Mouse (Mus musculus): ENCODE data around the gene Dgkz. TPM values are rescaled to one million over a fixed set of nuclear protein-coding genes. Genes with fewer than 3 reads are reported as not detected.

Gene Dgkz
- polyA plus RNA-seq, 1 experiment from 2014 or later, result 26.0 TPM

DNA sequence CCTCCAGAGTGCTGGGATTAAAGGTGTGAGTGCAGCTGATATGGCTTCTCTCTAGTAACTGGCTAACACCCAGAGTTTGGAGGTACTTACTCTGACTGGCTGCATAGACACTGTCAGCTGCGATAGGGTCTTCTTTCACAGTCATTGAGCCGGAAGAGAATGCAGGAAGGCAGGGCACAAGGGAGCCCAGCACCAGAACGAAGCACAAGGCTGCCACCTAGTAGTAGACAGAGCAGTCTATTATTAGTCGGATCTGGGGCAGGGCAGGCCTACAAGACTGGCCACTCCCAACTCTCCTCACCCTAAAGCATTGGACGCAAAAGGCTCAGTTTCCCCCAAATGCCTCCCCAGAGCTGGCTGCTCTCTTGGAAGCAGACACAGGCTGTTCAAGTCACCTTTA is 10.4 kb upstream of the Dgkz start:
- 2% methylated on average over 5 of the region's 5 CpGs for WGBS
- no peak overlapping the region for H3K4me2 ChIP-seq
- no peak overlapping the region for H3K4me3 ChIP-seq
- H3K4me1 ChIP-seq (replicated peaks), result peaks cover 17% of the 10 kb centered on the region
- no peak overlapping the region for H3K27ac ChIP-seq
- H3K27me3 ChIP-seq, result peaks cover 14% of the 10 kb centered on the region; the same call in 1 of the 2 replicates
- no peaks in the 10 kb centered on the region for H3K36me3 ChIP-seq
- no peak for ATAC-seq (ENCODE audit: low FRiP score)
- no peaks in the 10 kb centered on the region for H3K9me3 ChIP-seq
- H3K9ac ChIP-seq, result no peak overlapping the region

DNA sequence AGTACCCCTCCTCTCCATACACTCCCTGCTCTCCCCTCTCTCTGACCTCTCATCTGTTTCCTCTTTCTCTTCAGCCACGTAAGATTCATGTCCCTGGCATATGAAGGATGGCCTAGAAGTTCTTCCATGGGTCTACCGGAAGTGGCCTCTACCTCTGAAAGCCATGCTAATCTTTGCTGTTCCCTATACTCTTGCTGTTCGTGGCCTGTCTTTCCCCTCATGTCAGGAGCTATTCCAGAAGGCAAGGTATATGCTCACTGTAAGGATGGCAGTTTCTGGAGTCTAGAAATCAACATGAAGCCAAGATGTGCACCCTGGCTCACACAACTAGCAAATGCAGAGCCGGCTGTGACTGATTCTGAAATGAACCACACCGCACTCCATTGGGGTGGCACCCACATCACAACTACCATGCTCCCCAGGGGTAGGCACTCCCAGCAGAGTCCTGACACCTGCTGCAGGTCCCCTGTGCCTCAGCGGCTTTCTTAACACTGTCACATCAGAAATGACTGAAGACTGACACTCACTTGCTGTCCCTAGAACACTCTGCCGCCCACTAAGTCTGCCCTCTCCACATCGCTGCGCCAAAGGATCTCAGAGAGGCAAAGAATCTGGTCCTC is 9.4 kb upstream of the Dgkz start:
- Histone ChIP-seq H3K27me3 (peaks cover 14% of the 10 kb centered on the region; the same call in 1 of the 2 replicates), H3K4me3 (no peak overlapping the region), H3K9ac (no peak overlapping the region), H3K27ac (peak overlapping the region; percentile 42; the same call in 1 of the 2 replicates), H3K4me2 (peak overlapping the region; percentile 50), H3K4me1 (replicated peaks) (peaks cover 22% of the 10 kb centered on the region), H3K36me3 (no peaks in the 10 kb centered on the region), H3K9me3 (no peaks in the 10 kb centered on the region)
- WGBS, result 30% methylated on average over 9 of the region's 9 CpGs
- ATAC-seq (ENCODE audit: low FRiP score), result no peak

DNA sequence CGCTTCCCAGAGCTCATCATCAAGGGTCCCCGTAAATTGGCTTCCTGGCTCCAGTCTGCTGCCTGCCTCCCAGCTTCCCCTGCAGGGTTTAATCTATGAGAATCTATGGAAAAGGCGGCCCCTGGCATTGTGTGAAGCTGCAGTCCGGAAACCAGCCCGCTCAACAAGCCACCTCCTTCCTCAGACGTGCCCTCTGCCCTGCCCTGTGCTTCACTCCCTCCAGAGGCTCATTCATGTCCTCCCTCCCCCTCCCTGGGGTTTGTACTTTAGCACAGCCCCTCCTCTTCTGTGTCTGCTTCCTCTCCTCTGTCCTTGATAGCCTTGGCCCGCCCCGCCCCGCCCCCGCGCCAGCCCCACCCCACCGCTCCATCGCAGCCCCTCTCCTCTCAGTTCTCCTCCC is 8.8 kb upstream of the Dgkz start:
- ATAC-seq (ENCODE audit: low FRiP score), result peak; percentile 50
- Histone ChIP-seq H3K27ac (peak overlapping the region; percentile 42), H3K36me3 (no peaks in the 10 kb centered on the region), H3K4me2 (peak overlapping the region; percentile 50), H3K27me3 (peaks cover 14% of the 10 kb centered on the region; the same call in 1 of the 2 replicates), H3K4me1 (replicated peaks) (peaks cover 23% of the 10 kb centered on the region), H3K4me3 (peak overlapping the region; percentile 16), H3K9ac (peak overlapping the region; percentile 58; the same call in 1 of the 2 replicates), H3K9me3 (no peaks in the 10 kb centered on the region)
- WGBS, result under 1% methylated on average over 11 of the region's 13 CpGs

DNA sequence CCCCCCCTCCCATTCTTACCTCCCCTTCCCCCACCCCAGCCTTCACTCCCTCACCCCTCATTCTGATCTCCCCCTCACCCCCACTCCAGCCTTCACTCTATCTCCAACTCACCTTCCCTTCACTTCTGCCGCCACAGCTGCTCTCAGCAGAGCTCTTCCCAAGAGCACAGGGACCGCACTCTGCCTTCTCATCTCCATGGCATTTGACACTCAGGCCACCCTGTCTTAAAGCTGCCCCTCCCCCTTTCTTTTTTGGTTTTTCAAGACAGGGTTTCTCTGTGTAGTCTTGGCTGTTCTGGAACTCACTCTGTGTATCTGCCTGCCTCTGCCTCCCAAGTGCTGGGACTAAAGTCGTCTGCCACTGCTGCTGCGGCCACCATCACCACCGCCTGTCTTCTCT is 5.2 kb upstream of the Dgkz start:
- Histone ChIP-seq H3K9me3 (no peaks in the 10 kb centered on the region), H3K4me3 (no peak overlapping the region), H3K9ac (no peak overlapping the region), H3K36me3 (no peaks in the 10 kb centered on the region), H3K4me2 (no peak overlapping the region), H3K4me1 (replicated peaks) (peaks cover 41% of the 10 kb centered on the region), H3K27me3 (peaks cover 30% of the 10 kb centered on the region), H3K27ac (no peak overlapping the region)
- ATAC-seq (ENCODE audit: low FRiP score), result no peak
- 32% methylated on average over 5 of the region's 5 CpGs for WGBS

DNA sequence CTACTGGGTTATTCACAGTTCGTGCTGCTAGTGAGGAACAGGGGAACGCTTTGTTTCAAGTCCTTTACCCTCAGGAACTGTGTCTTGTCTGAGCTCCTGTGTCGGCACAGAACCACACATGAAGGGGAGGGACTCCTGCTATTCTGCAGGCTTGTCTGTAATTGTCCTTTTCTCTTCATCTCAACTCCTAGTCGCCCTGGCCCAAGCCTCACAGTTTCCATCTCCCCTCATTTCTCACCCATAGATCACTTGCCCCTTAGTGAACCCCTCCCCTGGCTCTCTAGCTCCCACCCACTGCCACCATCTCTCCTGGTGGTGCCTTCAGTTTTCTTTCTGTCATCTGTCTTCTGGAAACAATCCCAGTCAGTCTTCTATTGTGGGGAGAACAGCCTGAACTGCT is 4.6 kb upstream of the Dgkz start:
- ATAC-seq (ENCODE audit: low FRiP score), result no peak
- Histone ChIP-seq H3K27ac (no peak overlapping the region), H3K4me3 (no peak overlapping the region), H3K4me2 (no peak overlapping the region), H3K27me3 (peaks cover 35% of the 10 kb centered on the region), H3K4me1 (replicated peaks) (peaks cover 44% of the 10 kb centered on the region), H3K36me3 (no peaks in the 10 kb centered on the region), H3K9me3 (no peaks in the 10 kb centered on the region), H3K9ac (no peak overlapping the region)
- 3% methylated on average over 4 of the region's 4 CpGs for WGBS

DNA sequence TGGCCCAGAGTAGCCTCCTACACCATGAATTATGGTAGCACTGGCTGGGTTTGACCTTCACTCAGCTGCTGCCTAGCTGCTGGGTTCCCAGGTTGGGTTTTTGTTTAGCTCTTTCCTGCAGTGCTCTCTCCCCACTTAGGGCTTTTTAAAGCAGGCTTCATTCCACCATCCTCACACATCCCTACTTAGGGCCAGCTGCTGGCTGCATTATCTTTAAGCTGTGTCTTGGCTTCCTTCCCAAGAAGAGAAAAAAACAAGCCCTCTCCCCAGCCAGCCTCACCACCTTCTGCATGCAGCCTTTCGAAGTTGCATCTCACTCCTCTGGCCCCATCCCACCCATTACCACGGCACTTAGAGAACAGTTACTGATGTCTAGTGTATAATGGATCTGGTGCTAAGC is 2.9 kb upstream of the Dgkz start:
- peak; percentile 12; the same call in 1 of the 2 replicates for ATAC-seq (ENCODE audit: low FRiP score)

DNA sequence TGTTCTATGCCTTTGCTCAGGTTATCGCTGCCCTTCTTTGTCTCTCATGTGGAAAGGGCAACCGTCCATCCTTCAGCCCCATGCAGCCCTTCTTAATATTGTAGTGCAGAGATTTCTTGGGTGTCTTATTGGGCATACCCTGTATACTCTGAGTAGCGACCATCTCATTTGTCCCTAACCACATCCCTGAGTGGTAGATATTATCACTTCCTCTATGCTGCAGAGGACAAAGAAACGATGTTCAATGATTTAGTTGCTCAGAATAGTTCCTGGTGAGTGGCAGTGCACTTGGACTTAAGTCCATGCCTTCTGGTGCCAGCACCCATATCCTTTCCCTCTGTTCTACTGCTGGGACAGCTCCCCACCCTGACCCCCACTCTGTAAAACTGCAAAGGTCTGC is 2.3 kb upstream of the Dgkz start:
- H3K27me3 ChIP-seq, result peaks cover 56% of the 10 kb centered on the region
- peak overlapping the region; percentile 40; the same call in 1 of the 2 replicates for H3K27ac ChIP-seq

More for the DNA sequence above, 2.9 kb upstream of the Dgkz start:
- peaks cover 38% of the 10 kb centered on the region for H3K4me1 ChIP-seq (replicated peaks)
- peaks cover 50% of the 10 kb centered on the region for H3K27me3 ChIP-seq
- H3K9me3 ChIP-seq, result no peaks in the 10 kb centered on the region
- no peaks in the 10 kb centered on the region for H3K36me3 ChIP-seq
- no peak overlapping the region for H3K9ac ChIP-seq
- 31% methylated on average over 2 of the region's 2 CpGs for WGBS
- no peak overlapping the region for H3K4me3 ChIP-seq
- no peak overlapping the region for H3K4me2 ChIP-seq
- peak overlapping the region; percentile 40; the same call in 1 of the 2 replicates for H3K27ac ChIP-seq

DNA sequence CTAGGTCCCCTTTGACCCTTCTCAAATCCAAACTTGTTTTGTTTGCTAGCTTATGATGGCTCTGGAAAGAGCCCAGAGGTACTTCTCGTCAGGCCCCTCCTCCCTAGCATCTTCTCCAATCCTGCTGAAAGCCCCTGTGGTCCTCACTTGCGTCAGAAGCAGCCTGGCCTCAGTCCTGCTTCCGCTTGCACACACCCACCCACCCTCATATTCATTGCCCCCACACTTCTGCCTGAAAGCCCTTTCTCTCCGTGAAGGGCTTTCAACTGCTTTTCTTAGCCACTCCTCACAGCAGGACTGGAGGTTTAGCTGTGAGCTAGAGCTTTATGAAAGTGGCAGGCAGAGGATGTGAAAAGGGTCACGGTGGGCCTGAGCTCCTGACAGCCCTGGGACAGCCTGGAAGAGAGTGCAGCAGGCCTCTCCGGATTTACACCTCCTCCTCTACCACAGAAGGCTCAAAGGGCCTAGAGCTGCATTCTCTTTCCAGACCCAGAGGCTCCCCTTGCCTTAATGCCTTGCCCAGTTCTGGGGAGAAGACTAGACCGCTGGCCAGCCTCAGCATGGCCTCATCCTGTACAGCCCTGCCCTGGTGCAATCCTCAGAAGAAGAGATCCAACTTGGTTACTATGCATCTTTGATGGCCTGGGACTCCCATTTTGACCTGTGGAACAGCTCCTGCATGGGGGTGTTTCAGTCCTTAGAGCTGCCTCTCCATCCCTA is 2.1 kb downstream of the Dgkz start:
- Histone ChIP-seq H3K27me3 (peaks cover 77% of the 10 kb centered on the region), H3K4me1 (replicated peaks) (peaks cover 45% of the 10 kb centered on the region), H3K9ac (no peak overlapping the region), H3K27ac (no peak overlapping the region), H3K4me3 (no peak overlapping the region), H3K36me3 (no peaks in the 10 kb centered on the region), H3K4me2 (no peak overlapping the region), H3K9me3 (no peaks in the 10 kb centered on the region)
- no peak for ATAC-seq (ENCODE audit: low FRiP score)
- WGBS, result 24% methylated on average over 7 of the region's 7 CpGs

More for the DNA sequence above, 2.3 kb upstream of the Dgkz start:
- no peaks in the 10 kb centered on the region for H3K9me3 ChIP-seq
- H3K9ac ChIP-seq, result no peak overlapping the region
- peaks cover 38% of the 10 kb centered on the region for H3K4me1 ChIP-seq (replicated peaks)
- ATAC-seq (ENCODE audit: low FRiP score), result no peak
- no peaks in the 10 kb centered on the region for H3K36me3 ChIP-seq
- no peak overlapping the region for H3K4me2 ChIP-seq
- H3K4me3 ChIP-seq, result no peak overlapping the region
- 87% methylated on average over 4 of the region's 4 CpGs for WGBS

DNA sequence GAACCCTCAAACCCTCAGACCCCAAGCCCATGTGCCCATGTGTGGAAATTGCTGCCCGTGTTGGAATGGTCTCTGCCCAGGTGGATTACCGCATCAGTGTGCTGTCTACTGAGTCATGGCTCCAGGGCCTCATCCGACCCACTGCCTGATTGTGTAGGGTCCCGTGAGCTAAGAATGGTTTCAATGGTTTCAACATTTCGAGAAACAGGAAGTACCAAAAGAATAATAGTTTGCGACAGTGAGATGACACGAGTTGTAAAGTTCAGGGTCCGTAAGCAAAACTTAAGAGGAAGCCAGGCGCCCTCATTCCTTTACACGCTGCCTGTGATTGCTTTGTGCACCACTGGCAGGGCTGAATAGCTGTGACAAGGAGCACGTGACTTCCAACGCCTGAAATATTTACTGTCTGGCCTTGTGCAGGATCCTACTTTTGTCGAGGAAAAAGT is 3.5 kb downstream of the Dgkz start:
- Histone ChIP-seq H3K4me3 (no peak overlapping the region), H3K36me3 (no peaks in the 10 kb centered on the region), H3K4me1 (replicated peaks) (peaks cover 37% of the 10 kb centered on the region), H3K27ac (peak overlapping the region; percentile 77; the same call in 1 of the 2 replicates), H3K9ac (no peak overlapping the region), H3K27me3 (peaks cover 69% of the 10 kb centered on the region), H3K9me3 (no peaks in the 10 kb centered on the region), H3K4me2 (no peak overlapping the region)
- WGBS, result 31% methylated on average over 13 of the region's 13 CpGs
- ATAC-seq (ENCODE audit: low FRiP score), result no peak

DNA sequence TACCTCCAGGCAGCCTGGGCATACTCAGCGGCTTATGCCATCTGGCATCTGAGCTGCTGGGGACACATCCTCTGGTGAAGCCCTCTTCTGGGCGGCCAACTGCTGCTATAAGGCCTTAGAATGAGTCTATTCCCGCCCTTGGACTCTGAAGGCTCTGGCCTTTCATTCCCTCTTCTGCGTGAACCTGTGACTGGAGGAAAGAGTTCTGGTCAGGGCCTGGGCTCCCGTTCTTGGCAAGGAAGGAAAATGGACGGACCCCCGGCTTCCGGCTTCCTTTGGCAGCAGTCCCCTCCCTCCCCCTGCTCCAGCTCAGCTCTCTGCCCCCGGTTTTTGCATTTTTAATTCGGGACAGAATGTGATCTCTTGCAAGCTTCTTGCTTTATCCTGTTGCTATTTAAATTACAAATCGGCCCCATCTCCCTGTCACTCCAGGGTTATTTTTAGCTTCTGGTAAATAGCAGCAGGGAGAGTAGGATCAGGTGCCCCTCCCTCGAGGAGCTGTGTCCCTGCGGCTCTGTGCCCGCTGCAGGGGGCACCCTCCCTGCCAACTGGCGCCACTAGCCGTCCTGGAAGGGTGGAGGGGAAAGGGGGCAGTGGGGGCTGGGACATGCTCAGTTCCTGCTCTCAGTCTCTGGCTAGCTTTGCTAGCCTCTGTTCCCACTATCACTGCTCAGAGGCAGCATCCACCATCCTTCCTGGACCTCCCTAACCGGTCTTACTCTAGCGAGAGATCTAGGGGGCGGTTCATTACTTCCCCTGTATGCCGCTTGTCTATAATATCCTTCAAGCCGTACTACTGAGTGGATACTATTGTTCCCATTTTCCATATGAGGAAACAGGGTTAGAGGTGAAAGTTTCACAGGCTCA is 4.2 kb downstream of the Dgkz start:
- peak overlapping the region; percentile 7; the same call in 1 of the 2 replicates for H3K9ac ChIP-seq

DNA sequence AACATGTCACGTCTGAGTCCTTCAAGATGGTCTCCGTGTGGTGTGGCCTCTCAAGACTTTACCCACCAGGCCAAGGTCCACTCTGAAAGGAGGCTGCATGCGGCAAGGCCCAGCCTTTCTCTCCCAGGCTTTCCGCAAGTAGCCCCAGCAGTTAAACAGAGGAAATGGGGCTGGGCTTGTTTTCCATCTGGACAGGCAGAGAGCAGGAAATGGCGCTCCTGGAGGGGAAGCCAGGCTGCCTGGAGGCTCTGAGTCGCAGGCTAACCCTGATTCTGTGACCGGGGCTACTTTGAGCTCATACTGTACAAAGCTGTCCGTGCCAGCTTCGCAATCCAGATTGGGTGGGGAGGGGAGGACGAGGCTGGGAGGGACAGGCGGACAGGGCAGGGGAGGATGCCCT is 7.7 kb downstream of the Dgkz start:
- Histone ChIP-seq H3K9ac (peak overlapping the region; percentile 39; the same call in 1 of the 2 replicates), H3K27me3 (peaks cover 49% of the 10 kb centered on the region), H3K4me1 (replicated peaks) (peaks cover 21% of the 10 kb centered on the region), H3K4me3 (no peak overlapping the region), H3K4me2 (no peak overlapping the region), H3K9me3 (no peaks in the 10 kb centered on the region), H3K27ac (no peak overlapping the region), H3K36me3 (no peaks in the 10 kb centered on the region)
- no peak for ATAC-seq (ENCODE audit: low FRiP score)
- 68% methylated on average over 11 of the region's 11 CpGs for WGBS

More for the DNA sequence above, 4.2 kb downstream of the Dgkz start:
- Histone ChIP-seq H3K9me3 (no peaks in the 10 kb centered on the region), H3K4me1 (replicated peaks) (peaks cover 37% of the 10 kb centered on the region), H3K27me3 (peaks cover 64% of the 10 kb centered on the region), H3K4me2 (peak overlapping the region; percentile 28), H3K4me3 (no peak overlapping the region), H3K36me3 (no peaks in the 10 kb centered on the region), H3K27ac (peak overlapping the region; percentile 77)
- ATAC-seq (ENCODE audit: low FRiP score), result peak; percentile 23; the same call in 1 of the 2 replicates
- WGBS, result 12% methylated on average over 21 of the region's 21 CpGs

DNA sequence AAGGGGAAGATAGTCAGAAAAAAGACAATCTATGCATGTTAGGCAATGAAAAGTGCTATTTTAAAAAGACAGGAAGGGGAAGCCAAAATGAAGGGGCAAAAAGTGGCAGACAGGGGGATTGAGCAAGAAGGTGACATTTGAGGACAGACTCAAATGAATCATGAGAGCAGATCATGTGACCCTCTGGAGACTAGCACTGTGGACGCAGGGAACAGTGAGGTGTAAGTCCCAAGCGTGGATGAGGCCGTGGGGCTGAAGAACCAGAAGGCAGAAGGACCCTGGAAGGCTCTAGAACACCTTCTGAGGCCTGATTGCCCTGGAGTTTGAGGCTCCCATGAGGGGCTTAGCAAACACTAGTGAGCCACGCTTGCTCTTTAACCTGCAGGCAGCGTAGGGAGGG is 9.3 kb downstream of the Dgkz start:
- no peaks in the 10 kb centered on the region for H3K9me3 ChIP-seq
- 90% methylated on average over 5 of the region's 5 CpGs for WGBS
- no peak overlapping the region for H3K4me2 ChIP-seq
- no peak overlapping the region for H3K9ac ChIP-seq
- H3K4me1 ChIP-seq (replicated peaks), result peaks cover 22% of the 10 kb centered on the region
- no peaks in the 10 kb centered on the region for H3K36me3 ChIP-seq
- peaks cover 41% of the 10 kb centered on the region for H3K27me3 ChIP-seq
- no peak for ATAC-seq (ENCODE audit: low FRiP score)
- no peak overlapping the region for H3K27ac ChIP-seq
- no peak overlapping the region for H3K4me3 ChIP-seq

Measured in hindbrain, embryonic 13.5 days (tissue).